ENCODE assay signal across 8 mouse cellular contexts in the genomic region with DNA sequence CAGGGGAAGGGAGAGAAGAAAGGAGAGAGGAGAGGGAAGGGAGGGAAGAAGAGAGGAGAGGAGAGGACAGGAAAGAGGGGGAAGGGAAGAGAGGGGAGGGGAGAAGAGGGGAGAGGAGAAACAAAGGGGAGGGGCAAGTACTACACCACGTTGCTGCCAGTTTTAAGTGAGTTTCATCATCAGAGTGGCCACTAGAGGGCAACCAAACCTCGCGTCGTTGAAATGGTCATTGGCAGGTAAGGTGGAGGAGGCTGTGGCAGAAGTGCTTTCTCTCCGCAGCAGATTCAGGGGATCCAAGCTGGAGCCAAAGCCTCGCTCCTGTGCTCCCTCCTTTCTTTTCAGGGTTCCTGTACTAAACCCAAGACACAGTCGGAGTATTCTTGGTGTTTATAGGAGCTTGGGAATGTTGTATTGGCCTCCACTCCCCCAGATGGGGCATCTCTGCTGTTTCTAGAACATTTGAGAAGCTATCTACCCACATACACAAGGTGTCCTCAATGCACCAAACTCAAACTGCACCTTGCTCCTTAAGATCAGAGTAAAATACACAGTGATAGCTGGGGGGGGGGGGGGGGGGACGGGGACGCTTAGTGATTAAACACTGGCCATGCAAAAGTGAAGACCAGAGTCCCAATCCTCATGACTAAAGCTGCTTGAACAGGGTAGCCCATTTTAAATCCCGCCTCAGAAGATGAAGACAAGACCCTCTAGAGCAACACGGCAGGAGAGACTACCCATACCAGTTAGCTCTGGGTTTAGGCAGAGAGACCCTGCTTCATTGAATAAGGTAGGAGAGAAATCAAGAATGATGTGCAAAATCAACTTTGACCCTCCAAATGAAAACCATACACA. TPM values are rescaled to one million over a fixed set of nuclear protein-coding genes. Genes with fewer than 3 reads are reported as not detected.
DNase-seq lines count a peak whose midpoint lies in the region; ATAC-seq lines count a peak whose summit lies in the region.

No protein-coding gene starts in this region.

- no peak overlapping the region for H3K27ac ChIP-seq in intestine, embryonic 14.5 days (ENCODE audit: low read depth)

- no peaks in the 10 kb centered on the region for H3K27me3 ChIP-seq in intestine, embryonic 14.5 days (replicated peaks; ENCODE audit: control insufficient read depth, insufficient read depth, low read length)

- peak overlapping the region; percentile 24 for H3K4me2 ChIP-seq in intestine, embryonic 14.5 days (ENCODE audit: low read length)

- WGBS in intestine, embryonic 14.5 days, result 13% methylated on average over 11 of the region's 11 CpGs

- H3K36me3 ChIP-seq in intestine, embryonic 14.5 days (ENCODE audit: control insufficient read depth, insufficient read depth, low read length), result no peaks in the 10 kb centered on the region

- no peak overlapping the region for H3K4me3 ChIP-seq in intestine, embryonic 14.5 days (ENCODE audit: low read depth, low read length)

- H3K9me3 ChIP-seq in intestine, embryonic 14.5 days (ENCODE audit: control insufficient read depth, low read length), result no peaks in the 10 kb centered on the region

- H3K4me1 ChIP-seq in intestine, embryonic 14.5 days (replicated peaks; ENCODE audit: control insufficient read depth, insufficient read depth, low read length), result peaks cover 3% of the 10 kb centered on the region; the same call in 1 of the 2 replicates

- peak; percentile 82 for DNase-seq in adrenal gland, adult 2 months
- peak; percentile 89 for DNase-seq in embryo, embryonic 11 days
- peak; percentile 68 for DNase-seq in gastrocnemius, postnatal 25 days
- peak; percentile 89 for DNase-seq in intestine, embryonic 14.5 days (ENCODE audit: low spot score)
- DNase-seq in left cerebral cortex, postnatal 10 days (ENCODE audit: extremely low spot score in 1 of 2, low spot score in 2 of 2), result peak; percentile 80 to 83
- DNase-seq in right cerebral cortex, postnatal 14 days, result peak; percentile 76
- DNase-seq in urinary bladder, postnatal 4 days (ENCODE audit: low spot score in 2 of 2), result peak; percentile 64 to 78

- ATAC-seq in intestine, embryonic 14.5 days (replicated peaks; ENCODE audit: low FRiP score, low TSS enrichment, low read depth), result peak; percentile 38
- ATAC-seq in megakaryocyte-erythroid progenitor cell, adult 5-6 weeks (replicated peaks; ENCODE audit: low FRiP score, low TSS enrichment, poor library complexity, severe bottlenecking), result peak; percentile 82

- intact Hi-C loops in left cerebral cortex, postnatal 10 days (cut with DNase I), result loop anchor here (2.0 kb wide), 3 partner anchors 88 to 178 kb away; a partner anchor contains a TSS

- H3K9ac ChIP-seq in intestine, embryonic 14.5 days (ENCODE audit: low read length), result no peak overlapping the region

RNA-seq across cellular contexts. Expression of a gene that starts 11.7 kb away (rescaled TPM):
- total RNA-seq in adrenal gland, adult 2 months (2021), result under 1 TPM; 0.23 to 0.41 TPM
- polyA plus RNA-seq in adrenal gland, adult 2 months (2012; rRNA removed), result not detected in 2 replicates
- under 1 TPM in 1 of 2 experiments, not detected in 1; 0.43 TPM for total RNA-seq in gastrocnemius, postnatal 25 days (2021)
- 13.6 and 16.2 TPM in 2 replicates for polyA plus RNA-seq in intestine, embryonic 14.5 days (2014; fragmentation: Nextera tagmentation; extraction: Ambion mirVana)
- total RNA-seq in left cerebral cortex, postnatal 10 days (2021), result under 1 TPM; 0.45 to 0.64 TPM
- 2.2 TPM in 1 of 2 replicates, not detected in the other for total RNA-seq in megakaryocyte-erythroid progenitor cell, adult 5-6 weeks (2014; fragmentation: Nextera tagmentation)
- total RNA-seq in megakaryocyte-erythroid progenitor cell, adult 5-6 weeks (2017), result 0.66 TPM in 1 of 2 replicates, not detected in the other

RNA-seq across cellular contexts. Expression of a gene that starts 56.8 kb away (rescaled TPM):
- 10 to 100 TPM; 75.7 to 83.3 TPM for total RNA-seq in adrenal gland, adult 2 months (2021)
- 3.5 and 3.9 TPM in 2 replicates for polyA plus RNA-seq in adrenal gland, adult 2 months (2012; rRNA removed)
- 10 to 100 TPM; 39.9 to 40.3 TPM for total RNA-seq in gastrocnemius, postnatal 25 days (2021)
- polyA plus RNA-seq in intestine, embryonic 14.5 days (2014; fragmentation: Nextera tagmentation; extraction: Ambion mirVana), result 220 and 223 TPM in 2 replicates
- total RNA-seq in left cerebral cortex, postnatal 10 days (2021), result 10 to 100 TPM; 62.6 to 64.2 TPM
- 88.2 and 99.2 TPM in 2 replicates for total RNA-seq in megakaryocyte-erythroid progenitor cell, adult 5-6 weeks (2014; fragmentation: Nextera tagmentation)
- total RNA-seq in megakaryocyte-erythroid progenitor cell, adult 5-6 weeks (2017), result 137 and 156 TPM in 2 replicates

RNA-seq across cellular contexts. Expression of a gene that starts 57.0 kb away (rescaled TPM):
- 10 to 100 TPM; 58.6 to 78.8 TPM for total RNA-seq in adrenal gland, adult 2 months (2021)
- polyA plus RNA-seq in adrenal gland, adult 2 months (2012; rRNA removed), result 2.2 and 2.4 TPM in 2 replicates
- 10 to 100 TPM; 57.4 to 60.8 TPM for total RNA-seq in gastrocnemius, postnatal 25 days (2021)
- polyA plus RNA-seq in intestine, embryonic 14.5 days (2014; fragmentation: Nextera tagmentation; extraction: Ambion mirVana), result 52.8 and 65.6 TPM in 2 replicates
- total RNA-seq in left cerebral cortex, postnatal 10 days (2021), result 100 to 1,000 TPM; 202 to 210 TPM
- 53.3 and 74.5 TPM in 2 replicates for total RNA-seq in megakaryocyte-erythroid progenitor cell, adult 5-6 weeks (2014; fragmentation: Nextera tagmentation)
- 15.3 and 27.9 TPM in 2 replicates for total RNA-seq in megakaryocyte-erythroid progenitor cell, adult 5-6 weeks (2017)
